Mouse (Mus musculus): ENCODE data around the gene Ggt5.
"Not testable (repeated sequence)": the region's sequence is repeated elsewhere in the genome, so short reads cannot be mapped to it uniquely, and the experiment has no call there.

Gene Ggt5

GRCm38 (mm10) chr10:75589129-75589528, at the start of gene Ggt5:
TSS of gene Ggt5 (plus strand) at chr10:75589340.
- DNase-seq (ENCODE audit: low spot score in 2 of 2) = peak; percentile 53 to 76

GRCm38 (mm10) chr10:75547901-75548300, 41.2 kb upstream of the Ggt5 start:
- no peak for DNase-seq (ENCODE audit: low spot score in 2 of 2)

- no peak for DNase-seq (ENCODE audit: low spot score in 2 of 2)
Observed at GRCm38 (mm10) chr10:75548486-75548885, 40.7 kb upstream of the Ggt5 start.

- no peak for DNase-seq (ENCODE audit: low spot score in 2 of 2)
Observed at GRCm38 (mm10) chr10:75549886-75550285, 39.3 kb upstream of the Ggt5 start.

- DNase-seq (ENCODE audit: low spot score in 2 of 2) = no peak
Observed at GRCm38 (mm10) chr10:75551175-75551574, 38.0 kb upstream of the Ggt5 start.

- no peak for DNase-seq (ENCODE audit: low spot score in 2 of 2)
Observed at GRCm38 (mm10) chr10:75552106-75552505, 37.0 kb upstream of the Ggt5 start.

DNA sequence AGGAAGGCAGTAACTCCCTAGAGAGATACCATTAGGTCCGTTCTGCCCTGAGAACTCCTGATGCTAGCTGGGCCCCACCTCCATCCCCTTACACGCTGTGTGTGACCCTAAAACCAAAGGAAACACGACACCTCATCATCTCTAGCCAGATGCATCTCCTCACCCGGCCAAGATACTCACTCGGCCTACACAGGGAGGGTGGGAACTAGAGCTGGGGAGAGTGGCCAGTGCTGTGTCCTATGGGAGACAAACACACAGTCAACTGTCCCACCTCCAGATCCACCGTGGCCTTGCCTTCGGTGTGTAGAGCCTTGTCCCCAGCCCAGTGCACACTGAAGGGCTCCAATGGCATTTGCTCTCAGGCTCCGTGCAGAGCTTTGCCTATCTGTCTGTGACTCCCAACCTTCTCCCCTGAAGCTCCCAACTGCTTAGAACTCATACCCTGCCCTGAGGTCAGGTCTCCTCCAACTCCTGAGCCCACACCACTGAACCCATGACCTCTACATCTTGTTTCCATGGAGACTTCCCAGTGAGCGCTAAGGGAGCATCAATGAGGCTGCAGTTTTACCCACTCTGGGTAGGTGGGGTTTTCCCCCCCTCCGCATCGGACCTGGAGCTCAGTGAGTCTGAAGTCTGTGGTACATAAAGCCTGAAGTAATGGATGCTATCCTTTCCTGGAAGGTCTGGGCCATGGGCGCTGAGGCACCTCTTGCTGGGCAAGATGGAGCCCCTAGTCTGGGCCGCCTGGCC, 36.3 kb upstream of the Ggt5 start:
- DNase-seq (ENCODE audit: low spot score in 2 of 2) = no peak

GRCm38 (mm10) chr10:75554090-75554489, 35.0 kb upstream of the Ggt5 start:
- no peak for DNase-seq (ENCODE audit: low spot score in 2 of 2)

GRCm38 (mm10) chr10:75555557-75555956, 33.6 kb upstream of the Ggt5 start:
- no peak for DNase-seq (ENCODE audit: low spot score in 2 of 2)

DNA sequence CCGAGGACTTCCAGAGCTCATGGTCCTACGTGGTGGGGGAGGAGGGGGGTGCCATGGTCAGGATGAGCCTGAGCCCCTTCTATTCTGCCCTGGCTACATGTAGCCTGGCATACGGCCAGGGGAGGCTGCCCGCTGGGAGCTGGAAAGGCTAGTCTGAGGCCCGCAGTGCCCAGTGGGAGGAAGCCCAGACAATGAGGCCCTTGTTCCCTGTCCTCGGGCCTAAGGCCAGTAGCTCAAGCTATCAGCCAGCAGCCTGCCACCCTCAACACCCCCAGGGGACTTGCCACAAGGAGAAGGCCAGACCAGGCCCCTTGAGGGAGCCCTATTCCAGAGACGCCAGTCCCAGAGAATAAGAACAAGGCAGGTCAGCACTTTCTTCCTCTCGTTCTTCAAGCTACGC, 33.1 kb upstream of the Ggt5 start:
- DNase-seq (ENCODE audit: low spot score in 2 of 2) = no peak

DNA sequence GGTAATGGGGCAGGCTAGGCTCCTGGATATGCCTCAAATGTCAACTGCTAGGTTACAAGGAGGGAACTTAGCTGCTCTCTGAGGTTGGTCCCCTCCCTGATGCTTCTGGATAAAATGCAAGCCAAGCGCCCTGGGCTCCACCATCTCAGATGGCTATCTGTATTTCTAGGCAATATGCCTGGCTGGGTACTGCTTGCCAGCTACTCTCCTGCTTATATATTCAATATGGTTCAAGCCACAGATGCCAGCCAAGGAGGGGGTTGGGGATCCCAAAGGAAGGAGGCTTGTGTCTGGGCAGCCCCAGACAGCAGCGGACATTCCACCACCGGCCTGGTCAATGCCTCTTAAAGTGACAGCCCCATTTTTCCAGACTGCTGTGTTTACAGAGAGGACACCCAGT, 30.6 kb upstream of the Ggt5 start:
- DNase-seq (ENCODE audit: low spot score in 2 of 2) = no peak

DNA sequence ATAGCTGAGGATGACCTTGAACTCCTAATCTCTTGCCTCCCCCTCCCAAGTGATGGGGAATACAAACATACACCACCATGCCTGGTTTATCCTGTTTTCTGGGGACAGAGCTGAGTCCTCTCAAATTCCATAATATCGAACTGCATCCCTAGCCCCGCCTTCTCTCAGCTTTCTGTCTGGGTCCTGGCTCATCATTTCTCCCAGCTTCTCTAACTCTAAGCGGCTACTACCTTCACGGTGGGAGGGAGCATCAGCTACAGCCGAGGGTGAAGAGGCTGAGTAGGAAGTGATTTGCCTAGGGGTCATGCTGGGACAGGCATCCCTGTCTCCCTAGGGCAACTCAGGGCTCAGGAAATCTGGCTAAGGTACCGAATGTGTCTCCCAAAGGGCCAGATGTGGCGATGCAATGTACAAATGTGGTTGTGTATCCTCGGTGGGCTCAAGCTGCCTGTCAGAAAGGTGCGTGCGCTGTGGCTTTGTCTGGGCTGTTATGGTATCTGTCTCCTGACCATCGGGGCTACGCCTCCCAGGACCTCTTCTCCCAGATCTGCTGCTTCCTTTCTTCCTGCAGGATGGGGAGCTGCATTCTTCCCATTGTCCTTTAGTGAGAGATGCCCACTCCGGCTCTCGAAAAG, 30.0 kb upstream of the Ggt5 start:
- DNase-seq (ENCODE audit: low spot score in 2 of 2) = no peak

- DNase-seq (ENCODE audit: low spot score in 2 of 2) = peak in 1 of 2 experiments; percentile 16
Observed at GRCm38 (mm10) chr10:75559676-75560548, 29.2 kb upstream of the Ggt5 start, which contains the start of gene Lrrc75b. TSS of gene Lrrc75b (minus strand) at chr10:75560330.

DNA sequence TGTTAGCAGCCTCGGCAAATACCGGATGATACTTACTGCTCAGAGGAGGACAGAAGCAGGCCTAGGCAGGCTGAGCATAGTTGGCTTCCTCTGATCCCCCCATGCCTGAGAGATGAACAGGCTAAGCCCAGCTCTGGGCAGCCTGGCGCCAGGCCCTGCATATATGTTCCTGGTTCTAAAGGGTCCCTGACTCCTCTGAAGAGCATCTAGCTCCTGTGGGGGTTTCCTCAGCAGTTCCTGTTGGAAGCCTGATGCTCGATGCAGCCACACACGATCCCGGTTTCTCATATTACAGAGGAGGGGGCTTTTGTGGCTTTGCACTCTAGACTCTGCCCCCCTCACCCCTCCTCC, 28.6 kb upstream of the Ggt5 start:
- DNase-seq (ENCODE audit: low spot score in 2 of 2) = no peak

DNA sequence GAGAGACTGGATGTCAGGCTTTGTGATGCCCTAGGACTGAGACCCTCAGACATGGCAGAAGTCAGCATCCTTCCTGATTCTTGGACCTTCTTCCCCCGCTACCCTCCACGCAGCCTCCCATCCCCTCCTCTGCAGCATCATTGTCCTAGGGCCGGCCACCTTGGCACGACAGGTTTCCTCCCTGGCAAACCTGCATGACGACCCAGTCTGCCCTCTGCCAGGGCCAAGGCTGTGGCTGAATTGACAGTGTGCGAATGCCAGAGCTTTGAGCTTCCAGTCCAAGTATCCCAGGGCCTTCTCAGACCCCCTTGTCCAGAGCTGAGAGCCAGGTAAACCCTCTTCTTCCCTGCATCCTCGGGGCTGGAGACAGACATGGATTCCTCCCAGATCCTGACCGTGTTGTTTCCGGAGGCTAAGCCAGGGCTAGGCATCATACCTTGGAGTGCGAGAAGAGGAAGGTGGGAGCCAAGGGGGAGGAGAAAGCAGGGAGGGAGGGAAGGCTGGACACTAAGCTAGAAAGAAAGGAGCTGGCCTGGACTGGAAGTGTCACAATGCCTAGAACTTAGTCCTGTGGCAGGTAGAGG, 28.0 kb upstream of the Ggt5 start, which contains the start of gene Ggt1:
Gene Ggt1 (plus strand): TSS at position 534 of the 584 bp plus-strand sequence.
- DNase-seq (ENCODE audit: low spot score in 2 of 2) = no peak

DNA sequence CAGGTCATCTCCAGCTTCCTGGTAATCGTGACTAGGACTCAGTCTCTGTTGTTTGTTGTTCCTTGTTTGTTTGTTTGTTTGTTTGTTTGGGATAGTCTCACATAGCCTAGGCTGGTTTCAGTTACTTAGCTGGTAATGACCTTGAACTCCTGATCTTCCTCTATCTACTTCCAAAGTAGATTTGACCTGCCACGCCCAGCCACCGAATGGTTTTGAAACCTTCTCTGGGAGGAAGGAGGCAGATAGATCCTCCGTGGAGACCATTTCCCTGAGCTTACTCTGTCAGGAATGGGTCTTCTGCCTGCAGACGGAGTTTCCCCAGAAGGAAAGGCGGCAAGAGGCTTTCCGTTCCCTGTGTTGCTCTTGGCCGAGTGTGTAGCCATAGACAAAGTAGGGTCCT, 26.5 kb upstream of the Ggt5 start:
- DNase-seq (ENCODE audit: low spot score in 2 of 2) = no peak

DNA sequence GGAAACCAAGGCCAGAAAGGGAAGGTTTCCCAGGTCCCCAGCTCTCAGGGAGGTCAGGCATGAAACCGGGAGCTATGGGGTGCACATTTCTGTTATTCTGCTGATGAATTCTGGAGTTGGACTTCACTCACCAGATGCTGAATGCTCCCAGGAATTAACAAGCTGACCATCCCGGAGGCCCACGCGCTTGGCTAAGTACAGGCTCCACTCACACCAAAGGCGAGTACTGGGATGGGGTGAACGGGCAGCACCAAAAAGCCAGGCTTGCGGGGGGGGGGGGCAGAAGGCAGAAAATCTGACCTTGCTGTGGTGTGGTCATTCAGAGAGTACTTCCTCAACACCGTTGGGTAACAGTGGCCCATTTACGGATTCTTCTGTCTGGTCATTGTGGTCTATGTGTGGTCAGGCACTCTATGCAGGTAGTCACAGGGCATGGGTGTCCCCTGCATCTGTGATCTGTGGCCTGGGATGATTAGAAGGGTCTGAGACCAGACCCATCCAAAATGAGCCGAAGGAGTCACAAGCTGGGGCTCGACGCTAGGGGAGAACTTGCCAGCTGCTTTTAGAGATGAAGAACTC, 24.4 kb upstream of the Ggt5 start:
- no peak for DNase-seq (ENCODE audit: low spot score in 2 of 2)

GRCm38 (mm10) chr10:75565436-75565835, 23.7 kb upstream of the Ggt5 start:
- DNase-seq (ENCODE audit: low spot score in 2 of 2) = no peak

DNA sequence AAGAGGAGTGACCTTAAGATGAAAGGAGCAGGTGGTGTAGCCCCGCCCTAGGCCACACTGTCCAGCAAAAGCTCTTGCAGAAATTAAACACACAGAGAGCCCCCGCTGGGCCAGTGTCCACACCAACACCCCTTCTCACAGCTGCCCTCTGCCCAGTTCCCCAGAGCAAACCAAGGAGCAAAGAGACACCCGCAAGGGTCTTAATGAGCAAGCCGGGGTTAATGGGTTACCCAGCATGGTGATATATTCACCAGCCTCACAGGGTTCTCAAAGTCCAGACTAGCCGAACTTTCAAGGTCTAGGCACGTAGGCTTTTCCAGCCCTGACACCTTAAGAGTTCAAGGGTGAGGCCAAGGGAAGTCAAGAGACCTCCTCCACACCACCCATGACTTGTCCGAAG, 23.2 kb upstream of the Ggt5 start:
- no peak for DNase-seq (ENCODE audit: low spot score in 2 of 2)

DNA sequence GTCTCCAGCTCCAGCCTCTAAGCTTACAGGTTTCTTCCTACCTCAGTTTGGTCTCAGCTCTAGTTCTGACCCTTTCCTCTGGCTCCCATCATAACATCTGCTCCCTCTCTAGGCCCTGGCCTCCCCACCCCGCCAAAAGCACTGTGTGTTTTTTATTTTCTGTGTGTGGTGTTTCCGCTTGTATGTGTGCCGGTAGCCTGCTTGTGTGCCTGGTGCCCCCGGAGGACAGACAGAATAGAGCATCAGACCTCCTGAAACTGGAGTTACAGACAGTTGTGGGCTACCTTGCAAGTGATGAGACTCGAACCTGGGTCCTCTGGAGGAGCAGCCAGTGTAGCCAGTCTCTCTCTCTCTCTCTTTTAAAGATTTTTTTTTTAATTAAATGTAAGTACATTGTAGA, 22.8 kb upstream of the Ggt5 start:
- no peak for DNase-seq (ENCODE audit: low spot score in 2 of 2)

DNA sequence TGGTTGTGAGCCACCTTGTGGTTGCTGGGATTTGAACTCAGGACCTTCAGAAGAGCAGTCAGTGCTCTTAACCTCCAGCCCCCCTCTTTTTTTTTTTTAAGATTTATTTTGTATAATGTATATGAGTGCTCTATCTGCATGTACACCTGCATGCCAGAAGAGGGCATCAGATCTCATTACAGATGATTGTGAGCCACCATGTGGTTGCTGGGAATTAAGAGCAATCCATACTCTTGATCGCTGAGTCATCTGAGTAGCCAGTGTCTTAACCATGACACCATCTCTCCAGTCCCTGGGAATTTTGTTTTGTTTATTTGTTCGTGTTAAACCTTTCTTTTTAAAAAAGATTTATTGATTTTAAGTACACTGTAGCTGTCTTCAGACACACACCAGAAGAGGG, 22.4 kb upstream of the Ggt5 start:
- DNase-seq (ENCODE audit: low spot score in 2 of 2) = not testable (repeated sequence)

DNA sequence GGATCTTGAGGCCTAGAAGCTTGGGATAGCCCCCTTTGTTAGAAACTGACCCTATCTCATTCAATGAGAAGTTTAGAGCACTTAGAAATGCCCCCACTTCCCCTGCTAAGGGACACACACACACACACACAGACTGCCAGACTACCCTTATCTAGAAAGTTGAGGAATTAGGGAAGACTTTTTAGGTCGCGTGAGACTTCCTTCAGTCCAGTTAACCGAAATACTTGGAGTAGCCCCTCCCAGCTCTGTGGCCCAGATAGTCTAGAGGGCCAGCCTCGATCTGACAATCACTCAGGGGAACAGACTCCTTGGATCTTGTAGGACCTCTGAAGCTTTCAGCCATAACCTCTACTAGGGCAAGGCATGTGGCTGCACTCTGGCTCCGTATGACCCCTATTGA, 21.1 kb upstream of the Ggt5 start:
- no peak for DNase-seq (ENCODE audit: low spot score in 2 of 2)

All from urinary bladder, adult 18-20 months (tissue).